18 mouse cellular contexts compared by ENCODE assay signal in the genomic region with DNA sequence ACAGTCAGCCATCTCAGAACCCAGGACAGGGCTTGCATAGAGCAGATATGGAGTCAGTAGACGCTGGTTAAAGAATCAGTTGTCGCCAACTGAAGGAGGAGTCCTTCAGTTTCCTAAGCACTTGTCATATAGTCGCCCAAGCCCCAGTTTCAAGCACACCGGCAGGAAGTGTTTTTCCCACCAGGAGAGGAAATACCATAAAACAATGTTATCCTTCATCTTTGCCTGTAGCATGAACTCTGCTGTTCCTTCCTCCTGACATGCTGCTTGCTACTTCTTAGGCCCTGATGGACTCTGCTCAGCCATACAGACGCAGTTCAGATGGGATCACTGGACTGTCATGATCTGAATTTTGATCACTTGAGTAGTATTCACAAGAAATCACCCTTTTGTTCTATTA. TPM values are rescaled to one million over a fixed set of nuclear protein-coding genes. Genes with fewer than 3 reads are reported as not detected.
DNase-seq lines count a peak whose midpoint lies in the region; ATAC-seq and TF ChIP-seq lines count a peak whose summit lies in the region.
"Had no signal": no experiment of that assay in that cellular context is flagged by ENCODE, and none has a peak within 500 bp of the region (broad histone marks: within the 10 kb centered on the region; RNA-seq: fewer than 3 reads in every experiment).

No protein-coding gene starts in this region.

- intact Hi-C loops in gastrocnemius, adult 2 months (cut with DNase I): loop anchor here (10.0 kb wide), 1 partner anchor 211 kb away; no protein-coding TSS in a partner anchor
- intact Hi-C loops in left cerebral cortex, postnatal 36 days (cut with DNase I): no loop called here

- no peaks in the 10 kb centered on the region for H3K9me3 ChIP-seq in kidney, embryonic 14.5 days (ENCODE audit: control insufficient read depth, low read length)
- H3K9me3 ChIP-seq: neural tube, embryonic 12.5 days had no signal

- H3K9ac ChIP-seq in kidney, embryonic 14.5 days (ENCODE audit: low read depth, low read length): no peak overlapping the region
- H3K9ac ChIP-seq: neural tube, embryonic 12.5 days had no signal

- H3K4me3 ChIP-seq in gastrocnemius, adult 2 months: peak overlapping the region; percentile 9; the same call in 1 of the 2 replicates
- no peak overlapping the region for H3K4me3 ChIP-seq in kidney, embryonic 14.5 days (ENCODE audit: low read length)
- H3K4me3 ChIP-seq: left cerebral cortex, adult 2 months; neural tube, embryonic 12.5 days had no signal

- H3K36me3 ChIP-seq in kidney, embryonic 14.5 days (ENCODE audit: control insufficient read depth, insufficient read depth, low read length): peaks cover 15% of the 10 kb centered on the region; the same call in 1 of the 2 replicates
- H3K36me3 ChIP-seq: neural tube, embryonic 12.5 days had no signal

- ATAC-seq in kidney, embryonic 14.5 days (ENCODE audit: low FRiP score, low TSS enrichment): no peak
- ATAC-seq: hindbrain, postnatal 0 days had no signal

- 75% methylated on average over 5 of the region's 5 CpGs for WGBS in kidney, embryonic 14.5 days

- no peaks in the 10 kb centered on the region for H3K27me3 ChIP-seq in kidney, embryonic 14.5 days (ENCODE audit: control insufficient read depth, insufficient read depth, low read length)
- H3K27me3 ChIP-seq: CH12.LX; neural tube, embryonic 12.5 days had no signal

- H3K4me2 ChIP-seq in kidney, embryonic 14.5 days (replicated peaks; ENCODE audit: low read depth, low read length): no peak overlapping the region
- H3K4me2 ChIP-seq: midbrain, embryonic 11.5 days; neural tube, embryonic 12.5 days had no signal

- DNase-seq in gastrocnemius, adult 2 months: no peak
- no peak for DNase-seq in gastrocnemius, postnatal 10 days
- DNase-seq in kidney, adult 9 months: no peak
- DNase-seq in lung, postnatal 25 days (ENCODE audit: low spot score): peak; percentile 42
- DNase-seq in lung, adult 18-20 months: no peak
- DNase-seq in left cerebral cortex, postnatal 36 days (ENCODE audit: low spot score in 2 of 2): no peak
- DNase-seq in spleen, postnatal 10 days (ENCODE audit: low spot score in 2 of 2): no peak
- DNase-seq: cerebellum, postnatal 10 days; gastrocnemius, postnatal 14 days; kidney, adult 8-10 months; right cerebral cortex, postnatal 14 days had no signal

- H3K27ac ChIP-seq in gastrocnemius, adult 2 months: peak overlapping the region; percentile 77
- peak overlapping the region; percentile 24; the same call in 1 of the 2 replicates for H3K27ac ChIP-seq in kidney, embryonic 14.5 days (ENCODE audit: low read depth, low read length)
- H3K27ac ChIP-seq: hindbrain, postnatal 0 days; left cerebral cortex, adult 2 months; neural tube, embryonic 12.5 days; stomach, postnatal 0 days had no signal

- TF ChIP-seq CTCF in gastrocnemius, adult 2 months (IDR thresholded peaks at IDR 0.05): no peak

- peaks cover 20% of the 10 kb centered on the region for H3K4me1 ChIP-seq in kidney, embryonic 14.5 days (ENCODE audit: control insufficient read depth, insufficient read depth, low read length)

RNA-seq across cellular contexts. Expression of a gene that starts 25.4 kb away (rescaled TPM):
- total RNA-seq in gastrocnemius, adult 2 months (2021): 10 to 100 TPM; 11.7 to 14.2 TPM
- 10 to 100 TPM; 41.9 to 46.7 TPM for total RNA-seq in gastrocnemius, postnatal 10 days (2021)
- polyA plus RNA-seq in kidney, embryonic 14.5 days (2014; fragmentation: Nextera tagmentation; extraction: Ambion mirVana): 43.4 and 49.1 TPM in 2 replicates
- 10 to 100 TPM in 1 of 2 experiments, 1 to 10 TPM in 1; 9.4 to 11.4 TPM for total RNA-seq in left cerebral cortex, postnatal 36 days (2021)
